Mouse (Mus musculus) cerebellum, adult 2 months (tissue): Measurements from ENCODE around the gene Sppl3.

Experiments
- CTCF ChIP-seq: fragments of 200-500 bp; IDR thresholded peaks from 2 replicates; pipeline ENCODE4 v1.5.1; 2011; ENCODE audit warnings: low read depth, mild to moderate bottlenecking, control low read depth, low read length, moderate library complexity, borderline replicate concordance; ENCODE audit not compliant: insufficient read depth
- POLR2A ChIP-seq: fragments of 200-500 bp; IDR thresholded peaks from 2 replicates; pipeline ENCODE4 v1.6.1; 2011; ENCODE audit warnings: low read length, control low read depth, borderline replicate concordance; ENCODE audit not compliant: insufficient read depth

- TF ChIP-seq CTCF (no peak), POLR2A (no peak)
Observed at GRCm38 (mm10) chr5:115081636-115082035, 70.7 kb downstream of the Sppl3 start.
